In the genomic region with DNA sequence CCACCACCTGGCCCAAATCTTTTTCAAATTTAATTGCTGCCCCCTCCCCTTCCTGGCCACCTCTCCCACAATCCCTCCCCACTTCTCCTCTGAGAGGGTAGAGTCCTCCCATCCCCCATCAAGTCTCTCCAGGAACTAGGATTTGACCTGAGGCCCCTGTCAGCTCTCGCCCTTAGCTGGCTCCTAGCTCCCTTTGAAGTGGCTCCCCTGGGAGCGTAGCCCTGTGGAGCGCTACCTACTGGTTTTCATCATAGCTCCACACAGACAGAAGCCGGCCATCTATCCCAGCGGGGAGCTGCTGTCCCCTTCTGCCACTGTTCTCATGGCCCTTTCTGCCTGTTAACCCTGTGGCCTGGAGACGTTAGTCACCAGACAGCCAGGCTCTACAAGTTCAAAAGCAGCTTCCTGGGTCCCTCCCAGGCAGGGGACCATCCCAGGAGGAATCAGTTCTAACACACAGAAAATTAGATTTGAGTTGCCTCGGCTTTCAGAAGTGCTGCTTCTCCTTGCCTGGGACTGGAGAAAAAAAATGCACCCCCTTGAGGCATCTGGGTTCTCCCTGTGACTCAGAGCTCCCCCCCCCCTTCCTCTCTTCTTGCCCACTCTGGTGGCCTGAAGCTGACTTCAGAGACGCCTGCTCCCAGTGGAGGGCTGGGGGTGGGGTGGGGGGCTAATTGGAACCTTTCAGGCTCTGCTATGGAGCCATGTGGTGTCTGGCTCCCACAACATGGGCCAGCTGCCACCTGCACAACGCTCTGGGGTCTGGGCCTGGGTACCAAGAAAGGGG, we compare ENCODE assay signal across 8 mouse cellular contexts. TPM values are rescaled to one million over a fixed set of nuclear protein-coding genes. Genes with fewer than 3 reads are reported as not detected.
DNase-seq lines count a peak whose midpoint lies in the region; ATAC-seq lines count a peak whose summit lies in the region.

No protein-coding gene starts in this region.

- H3K36me3 ChIP-seq in embryonic facial prominence, embryonic 12.5 days: peaks cover 18% of the 10 kb centered on the region
- peaks cover 11% of the 10 kb centered on the region for H3K36me3 ChIP-seq in intestine, embryonic 14.5 days (ENCODE audit: control insufficient read depth, insufficient read depth, low read length)
- H3K36me3 ChIP-seq in neural tube, embryonic 15.5 days: peaks cover 14% of the 10 kb centered on the region

- H3K9ac ChIP-seq in embryonic facial prominence, embryonic 12.5 days: peak overlapping the region; percentile 44; the same call in 1 of the 2 replicates
- H3K9ac ChIP-seq in intestine, embryonic 14.5 days (ENCODE audit: low read length): no peak overlapping the region
- peak overlapping the region; percentile 26; the same call in 1 of the 2 replicates for H3K9ac ChIP-seq in neural tube, embryonic 15.5 days (replicated peaks)

- peaks cover 40% of the 10 kb centered on the region for H3K4me1 ChIP-seq in embryonic facial prominence, embryonic 12.5 days
- peaks cover 25% of the 10 kb centered on the region for H3K4me1 ChIP-seq in intestine, embryonic 14.5 days (replicated peaks; ENCODE audit: control insufficient read depth, insufficient read depth, low read length)
- H3K4me1 ChIP-seq in neural tube, embryonic 15.5 days: peaks cover 36% of the 10 kb centered on the region

- H3K4me3 ChIP-seq in embryonic facial prominence, embryonic 12.5 days: no peak overlapping the region
- H3K4me3 ChIP-seq in intestine, embryonic 14.5 days (ENCODE audit: low read depth, low read length): no peak overlapping the region
- 0 out of 2 replicates have a peak overlapping the region, but pooled peaks have one; percentile 8 for H3K4me3 ChIP-seq in neural tube, embryonic 15.5 days (replicated peaks)

- peak overlapping the region; percentile 93 for H3K27ac ChIP-seq in embryonic facial prominence, embryonic 12.5 days
- H3K27ac ChIP-seq in intestine, embryonic 14.5 days (ENCODE audit: low read depth): peak overlapping the region; percentile 80
- H3K27ac ChIP-seq in neural tube, embryonic 15.5 days (replicated peaks): peak overlapping the region; percentile 80

- ATAC-seq in embryonic facial prominence, embryonic 12.5 days (ENCODE audit: insufficient number of reproducible peaks, insufficient read depth, low FRiP score, low TSS enrichment): peak; percentile 75
- ATAC-seq in intestine, embryonic 14.5 days (replicated peaks; ENCODE audit: low FRiP score, low TSS enrichment, low read depth): peak; percentile 38; the same call in 1 of the 2 replicates
- peak; percentile 36; the same call in 1 of the 2 replicates for ATAC-seq in neural tube, embryonic 15.5 days (ENCODE audit: low FRiP score)
- no peak for ATAC-seq in activated CD4-positive, CD25-positive, alpha-beta regulatory T cell, adult 4 months
- ATAC-seq in inflammation-experienced regulatory T-cells, adult 6 months: no peak

- WGBS in embryonic facial prominence, embryonic 12.5 days: 7% methylated on average over 9 of the region's 9 CpGs
- 18% methylated on average over 9 of the region's 9 CpGs for WGBS in intestine, embryonic 14.5 days
- WGBS in neural tube, embryonic 15.5 days: 10% methylated on average over 9 of the region's 9 CpGs

- peak overlapping the region; percentile 47 for H3K4me2 ChIP-seq in embryonic facial prominence, embryonic 12.5 days (replicated peaks)
- H3K4me2 ChIP-seq in intestine, embryonic 14.5 days (ENCODE audit: low read length): peak overlapping the region; percentile 46
- H3K4me2 ChIP-seq in neural tube, embryonic 15.5 days: peak overlapping the region; percentile 41

- H3K27me3 ChIP-seq in embryonic facial prominence, embryonic 12.5 days: no peaks in the 10 kb centered on the region
- H3K27me3 ChIP-seq in intestine, embryonic 14.5 days (replicated peaks; ENCODE audit: control insufficient read depth, insufficient read depth, low read length): no peaks in the 10 kb centered on the region
- no peaks in the 10 kb centered on the region for H3K27me3 ChIP-seq in neural tube, embryonic 15.5 days (replicated peaks)

- H3K9me3 ChIP-seq in embryonic facial prominence, embryonic 12.5 days: no peaks in the 10 kb centered on the region
- H3K9me3 ChIP-seq in intestine, embryonic 14.5 days (ENCODE audit: control insufficient read depth, low read length): no peaks in the 10 kb centered on the region
- no peaks in the 10 kb centered on the region for H3K9me3 ChIP-seq in neural tube, embryonic 15.5 days (replicated peaks)

- DNase-seq in kidney, postnatal 14 days: peak; percentile 20
- no peak for DNase-seq in kidney, adult 11 months
- DNase-seq in intestine, embryonic 14.5 days (ENCODE audit: low spot score): peak; percentile 58
- no peak for DNase-seq in frontal cortex, postnatal 36 days (ENCODE audit: low spot score in 2 of 2)

RNA-seq across cellular contexts. Expression of gene Tmem120a, which starts 19.5 kb away (rescaled TPM):
- polyA plus RNA-seq in embryonic facial prominence, embryonic 12.5 days (2016; fragmentation: Nextera tagmentation; extraction: Ambion mirVana): 50.4 and 53.1 TPM in 2 replicates
- 40.4 and 40.9 TPM in 2 replicates for polyA plus RNA-seq in intestine, embryonic 14.5 days (2014; fragmentation: Nextera tagmentation; extraction: Ambion mirVana)
- polyA plus RNA-seq in neural tube, embryonic 15.5 days (2015; fragmentation: Nextera tagmentation; extraction: Ambion mirVana): 73.6 and 88.2 TPM in 2 replicates
- polyA plus RNA-seq in activated CD4-positive, CD25-positive, alpha-beta regulatory T cell, adult 4 months (2017; shearing (Covaris generic)): 10 to 100 TPM; 41.4 to 47.0 TPM
- 10 to 100 TPM; 31.4 to 58.5 (median 39.4) TPM for polyA plus RNA-seq in inflammation-experienced regulatory T-cells, adult 6 months (2017; shearing (Covaris generic))

RNA-seq across cellular contexts. Expression of gene Styxl1, which starts 53.5 kb away (rescaled TPM):
- polyA plus RNA-seq in embryonic facial prominence, embryonic 12.5 days (2016; fragmentation: Nextera tagmentation; extraction: Ambion mirVana): 0.23 and 0.47 TPM in 2 replicates
- polyA plus RNA-seq in intestine, embryonic 14.5 days (2014; fragmentation: Nextera tagmentation; extraction: Ambion mirVana): 0.28 TPM in 1 of 2 replicates, not detected in the other
- polyA plus RNA-seq in neural tube, embryonic 15.5 days (2015; fragmentation: Nextera tagmentation; extraction: Ambion mirVana): 0.36 and 0.88 TPM in 2 replicates
- under 1 TPM in 1 of 2 experiments, not detected in 1; 0.95 TPM for polyA plus RNA-seq in activated CD4-positive, CD25-positive, alpha-beta regulatory T cell, adult 4 months (2017; shearing (Covaris generic))
- 1 to 10 TPM in 1 of 3 experiments, under 1 TPM in 1, not detected in 1; 0.68 to 2.6 TPM for polyA plus RNA-seq in inflammation-experienced regulatory T-cells, adult 6 months (2017; shearing (Covaris generic))

RNA-seq across cellular contexts. Expression of gene Mdh2, which starts 53.6 kb away (rescaled TPM):
- 487 and 498 TPM in 2 replicates for polyA plus RNA-seq in embryonic facial prominence, embryonic 12.5 days (2016; fragmentation: Nextera tagmentation; extraction: Ambion mirVana)
- polyA plus RNA-seq in intestine, embryonic 14.5 days (2014; fragmentation: Nextera tagmentation; extraction: Ambion mirVana): 597 and 634 TPM in 2 replicates
- polyA plus RNA-seq in neural tube, embryonic 15.5 days (2015; fragmentation: Nextera tagmentation; extraction: Ambion mirVana): 658 and 665 TPM in 2 replicates
- 100 to 1,000 TPM; 625 to 710 TPM for polyA plus RNA-seq in activated CD4-positive, CD25-positive, alpha-beta regulatory T cell, adult 4 months (2017; shearing (Covaris generic))
- polyA plus RNA-seq in inflammation-experienced regulatory T-cells, adult 6 months (2017; shearing (Covaris generic)): 100 to 1,000 TPM; 604 to 659 (median 643) TPM

RNA-seq across cellular contexts. Expression of gene Por, which starts 54.9 kb away (rescaled TPM):
- polyA plus RNA-seq in embryonic facial prominence, embryonic 12.5 days (2016; fragmentation: Nextera tagmentation; extraction: Ambion mirVana): 98.4 and 99.4 TPM in 2 replicates
- 57.7 and 66.5 TPM in 2 replicates for polyA plus RNA-seq in intestine, embryonic 14.5 days (2014; fragmentation: Nextera tagmentation; extraction: Ambion mirVana)
- 91.6 and 92.1 TPM in 2 replicates for polyA plus RNA-seq in neural tube, embryonic 15.5 days (2015; fragmentation: Nextera tagmentation; extraction: Ambion mirVana)
- 10 to 100 TPM; 15.7 to 21.9 TPM for polyA plus RNA-seq in activated CD4-positive, CD25-positive, alpha-beta regulatory T cell, adult 4 months (2017; shearing (Covaris generic))
- 10 to 100 TPM; 21.7 to 30.1 (median 25.1) TPM for polyA plus RNA-seq in inflammation-experienced regulatory T-cells, adult 6 months (2017; shearing (Covaris generic))

Comparison
In these comparisons a context has a peak if more than half of its experiments do, and no peak if none do; other contexts are left out.
1. DNase-seq: peak in kidney, postnatal 14 days (single experiment) and intestine, embryonic 14.5 days (single experiment); none in kidney, adult 11 months (single experiment) and frontal cortex, postnatal 36 days (0 of 2).
2. ATAC-seq: peak in embryonic facial prominence, embryonic 12.5 days (single experiment), intestine, embryonic 14.5 days (single experiment) and neural tube, embryonic 15.5 days (single experiment); none in activated CD4-positive, CD25-positive, alpha-beta regulatory T cell, adult 4 months (single experiment) and inflammation-experienced regulatory T-cells, adult 6 months (single experiment).
3. Peak in every context shown above with its lines, with median percentiles within 50 percentile points of each other: H3K27ac ChIP-seq and H3K4me2 ChIP-seq.